Mouse (Mus musculus): Measurements from ENCODE around the gene Rxra. TPM values are rescaled to one million over a fixed set of nuclear protein-coding genes. Genes with fewer than 3 reads are reported as not detected.

Gene Rxra
- total and polyA plus RNA-seq, 3 experiments, result 2.1 to 5.5 (median 2.4) TPM

GRCm38 (mm10) chr2:27645471-27645870, 30.8 kb upstream of the Rxra start:
- Histone ChIP-seq H3K4me2 (ENCODE audit: insufficient read depth, low read depth, poor library complexity, severe bottlenecking) (no peak overlapping the region), H3K4me1 (ENCODE audit: control insufficient read depth in 1 of 2, insufficient read depth in 2 of 2) (no peaks in the 10 kb centered on the region), H3K79me2 (replicated peaks; ENCODE audit: control insufficient read depth, extremely low read depth, insufficient read depth, poor library complexity, severe bottlenecking) (no peaks in the 10 kb centered on the region), H3K27me3 (replicated peaks) (peaks cover 80% of the 10 kb centered on the region), H3K9me3 (replicated peaks; ENCODE audit: low read length) (peaks cover 7% of the 10 kb centered on the region), H3K36me3 (replicated peaks in 1 of 2; ENCODE audit: control insufficient read depth in 1 of 2, insufficient read depth in 1 of 2, low read length in 1 of 2) (no peaks in the 10 kb centered on the region), H3K9ac (ENCODE audit: insufficient read depth, low read depth) (no peak overlapping the region), H3K4me3 (replicated peaks in 1 of 3; ENCODE audit: low read depth in 2 of 3, low read length in 2 of 3, poor library complexity in 1 of 3) (no peak overlapping the region), H3K27ac (ENCODE audit: insufficient read depth, low read depth) (no peak overlapping the region)
- TF ChIP-seq SMC3 (IDR thresholded peaks at IDR 0.05; ENCODE audit: low read depth, low read length), result no peak
- TF ChIP-seq JUND (conservative IDR thresholded peaks at IDR 0.05; ENCODE audit: low read depth, low read length), result no peak
- no peak for TF ChIP-seq POLR2A (IDR thresholded peaks at IDR 0.05; ENCODE audit: low read depth, low read length)
- TF ChIP-seq POLR2AphosphoS2 (IDR thresholded peaks at IDR 0.05; ENCODE audit: low read depth, low read length), result no peak
- TF ChIP-seq USF2 (conservative IDR thresholded peaks at IDR 0.05; ENCODE audit: low read depth, low read length), result no peak
- no peak for TF ChIP-seq MXI1 (IDR thresholded peaks at IDR 0.05; ENCODE audit: low read depth, low read length)
- TF ChIP-seq TBP (conservative IDR thresholded peaks at IDR 0.05; ENCODE audit: low read depth, low read length), result no peak
- TF ChIP-seq E2F4 (IDR thresholded peaks at IDR 0.05; ENCODE audit: insufficient replicate concordance, low read depth, low read length), result no peak
- no peak for TF ChIP-seq CHD1 (IDR thresholded peaks at IDR 0.05; ENCODE audit: low read depth, low read length)
- TF ChIP-seq NELFE (IDR thresholded peaks at IDR 0.05; ENCODE audit: low read depth, low read length), result no peak
- no peak for TF ChIP-seq NRF1 (IDR thresholded peaks at IDR 0.05; ENCODE audit: low read depth, low read length)
- TF ChIP-seq CHD2 (IDR thresholded peaks at IDR 0.05; ENCODE audit: low read length), result no peak
- TF ChIP-seq MAZ (IDR thresholded peaks at IDR 0.05; ENCODE audit: low read depth, low read length), result no peak
- dilution Hi-C loops (cut with MboI; ENCODE audit: extremely low pct_ligation_motif_present, extremely low pct_unique_long_range_greater_than_20kb, low sequenced_read_pairs) (no loop called here), in situ Hi-C loops (cut with MboI; ENCODE audit: low pct_ligation_motif_present, low pct_unique_long_range_greater_than_20kb, low sequenced_read_pairs) (no loop called here)
- DNase-seq (ENCODE audit: extremely low read depth), result no peak

- in situ Hi-C loops (cut with MboI; ENCODE audit: low pct_ligation_motif_present, low pct_unique_long_range_greater_than_20kb, low sequenced_read_pairs), result no loop called here
- peaks cover 80% of the 10 kb centered on the region for H3K27me3 ChIP-seq (replicated peaks)
- H3K4me2 ChIP-seq (ENCODE audit: insufficient read depth, low read depth, poor library complexity, severe bottlenecking), result no peak overlapping the region
- H3K9ac ChIP-seq (ENCODE audit: insufficient read depth, low read depth), result no peak overlapping the region
- no peak overlapping the region for H3K4me3 ChIP-seq (replicated peaks in 1 of 3; ENCODE audit: low read depth in 2 of 3, low read length in 2 of 3, poor library complexity in 1 of 3)
- no peaks in the 10 kb centered on the region for H3K4me1 ChIP-seq (ENCODE audit: control insufficient read depth in 1 of 2, insufficient read depth in 2 of 2)
- no peak for DNase-seq (ENCODE audit: extremely low read depth)
- no peak for TF ChIP-seq ETS1 (conservative IDR thresholded peaks at IDR 0.05; ENCODE audit: low read depth, low read length)
- TF ChIP-seq ZNF384 (IDR thresholded peaks at IDR 0.05; ENCODE audit: low read depth, low read length), result no peak
- dilution Hi-C loops (cut with MboI; ENCODE audit: extremely low pct_ligation_motif_present, extremely low pct_unique_long_range_greater_than_20kb, low sequenced_read_pairs), result no loop called here
- H3K36me3 ChIP-seq (replicated peaks in 1 of 2; ENCODE audit: control insufficient read depth in 1 of 2, insufficient read depth in 1 of 2, low read length in 1 of 2), result no peaks in the 10 kb centered on the region
- H3K79me2 ChIP-seq (replicated peaks; ENCODE audit: control insufficient read depth, extremely low read depth, insufficient read depth, poor library complexity, severe bottlenecking), result no peaks in the 10 kb centered on the region
- no peak overlapping the region for H3K27ac ChIP-seq (ENCODE audit: insufficient read depth, low read depth)
- peaks cover 7% of the 10 kb centered on the region for H3K9me3 ChIP-seq (replicated peaks; ENCODE audit: low read length)
These were observed 26.2 kb upstream of the Rxra start for GRCm38 (mm10) chr2:27649862-27650661.

Measured in CH12.LX (cell line).